Mouse (Mus musculus): ENCODE results near the gene Spg20.

- no peak for TF ChIP-seq CTCF (IDR thresholded peaks at IDR 0.05; ENCODE audit: insufficient read depth, low read depth, low read length)
- TF ChIP-seq POLR2A (IDR thresholded peaks at IDR 0.05; ENCODE audit: insufficient read depth, low read depth, low read length): no peak
Observed at GRCm38 (mm10) chr3:55151656-55152433, 39.9 kb downstream of the Spg20 start.
